Mouse (Mus musculus): ENCODE data around the gene Uap1l1.

The Uap1l1 gene

DNA sequence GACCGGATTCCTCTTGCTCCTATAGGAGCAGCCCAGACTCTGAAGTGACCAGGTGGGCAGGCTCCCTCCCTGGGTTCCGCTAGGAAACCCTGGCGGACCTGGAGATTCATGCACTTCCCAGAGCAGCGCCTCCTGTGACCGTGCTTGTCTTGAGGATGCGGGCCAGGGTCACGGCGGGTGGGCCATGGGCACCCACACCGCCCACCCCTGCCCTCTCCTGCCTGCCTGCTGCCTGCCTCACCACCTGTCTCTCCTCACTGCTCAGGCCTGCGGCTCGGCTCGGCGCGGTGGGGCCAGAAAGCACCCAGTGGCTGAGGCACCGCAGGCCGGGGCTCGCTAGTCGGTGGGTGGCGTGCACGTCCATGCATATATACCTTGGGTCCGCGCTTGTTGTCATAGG lies 54.5 kb downstream of the Uap1l1 start:
- DNase-seq = no peak

- DNase-seq = no peak
Measured at GRCm38 (mm10) chr2:25310180-25310579, 55.3 kb downstream of the Uap1l1 start.
